Mouse (Mus musculus): ENCODE data around the gene Nfyb.

Gene Nfyb

DNA sequence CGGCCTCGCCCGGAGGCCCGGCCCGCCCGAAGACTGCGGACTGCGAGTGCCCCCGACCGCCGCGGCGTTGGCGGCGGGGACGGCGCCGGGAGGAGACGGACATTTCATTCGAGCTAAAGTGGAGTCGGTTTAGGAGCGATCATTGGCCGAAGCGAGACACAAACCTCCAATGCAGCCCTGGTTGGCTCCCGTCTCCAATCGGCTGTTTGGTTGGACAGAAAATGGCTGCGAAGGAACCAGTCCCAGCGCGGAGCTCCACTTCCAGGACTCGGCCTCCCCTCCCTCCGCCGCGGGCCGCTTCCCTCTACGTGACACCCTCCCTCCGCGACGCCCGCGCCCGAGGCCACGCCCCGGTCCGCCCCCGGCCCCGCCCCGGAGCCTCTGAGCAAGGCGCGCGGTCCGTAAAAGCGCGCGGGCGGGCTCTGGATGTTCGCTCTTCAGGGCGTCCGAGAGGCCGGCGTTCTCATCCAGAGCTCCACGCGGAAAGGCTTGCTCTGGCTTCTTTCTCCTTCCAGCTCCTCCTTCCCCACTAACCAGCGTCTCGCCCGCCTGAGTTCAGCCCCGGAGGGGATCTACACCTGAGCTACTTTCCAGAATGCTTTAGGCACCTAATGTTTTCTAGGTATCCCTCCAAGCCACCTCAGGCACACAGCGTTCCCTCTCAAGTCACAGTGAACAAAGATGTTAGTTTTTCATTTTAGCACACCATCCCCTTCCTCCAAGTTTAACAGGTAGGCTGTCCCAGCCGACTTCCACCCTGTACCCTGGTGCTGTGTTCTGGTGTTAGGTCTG is at the start of gene Nfyb:
TSS of gene Nfyb (minus strand) at position 305 of the 792 bp plus-strand sequence.
- peak; percentile 98 for DNase-seq

DNA sequence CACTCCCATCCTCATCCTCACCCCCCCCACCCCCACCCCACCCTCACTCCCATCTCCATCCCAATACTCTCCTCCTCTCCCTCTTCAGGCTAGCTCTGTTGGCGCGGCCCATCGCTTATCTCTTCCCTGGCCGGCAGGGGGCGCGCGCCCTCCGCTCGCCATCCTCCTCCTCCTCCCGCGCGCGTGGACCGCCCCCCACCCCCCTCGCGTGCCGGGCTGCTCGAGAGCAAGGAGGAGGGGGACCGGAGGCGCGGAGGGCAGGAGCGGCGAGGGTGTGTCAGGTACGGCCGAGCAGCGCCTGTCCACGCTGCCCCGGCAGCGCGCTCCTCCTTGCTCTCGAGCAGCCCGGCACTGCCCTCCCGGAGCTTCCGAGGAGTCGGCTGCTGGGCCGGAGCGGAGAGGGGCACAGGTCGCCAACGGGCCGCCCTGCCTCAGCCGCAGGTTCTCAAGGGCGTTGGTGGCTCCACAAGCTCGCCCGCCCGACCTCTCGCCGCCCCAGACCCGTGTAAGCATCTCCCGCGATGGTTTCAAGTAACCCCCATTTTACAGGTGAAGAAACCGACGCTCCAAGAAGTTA is 48.0 kb upstream of the Nfyb start:
- DNase-seq: peak; percentile 59

DNA sequence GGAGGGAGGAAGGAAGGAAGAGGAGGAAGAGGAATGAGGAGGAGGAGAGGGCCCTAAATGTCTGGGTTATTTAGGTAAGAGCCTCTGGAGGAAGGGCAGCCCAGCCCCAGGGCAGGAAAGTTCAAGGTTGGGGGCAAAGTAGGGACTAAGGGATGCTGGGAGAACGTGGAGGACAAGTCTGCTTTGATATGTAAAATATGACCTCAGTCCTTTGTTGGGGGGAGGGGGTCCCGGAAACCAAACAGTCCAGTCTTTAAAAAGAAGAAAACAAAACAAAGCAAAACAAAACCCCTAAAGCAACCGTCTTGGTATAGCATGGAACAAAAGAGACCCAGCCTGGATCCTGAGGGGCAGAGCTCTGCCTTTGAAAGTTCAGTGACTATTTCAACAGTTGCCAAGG is 45.4 kb upstream of the Nfyb start:
- no peak for DNase-seq

GRCm38 (mm10) chr10:82808891-82809290 is 44.9 kb upstream of the Nfyb start:
- no peak for DNase-seq

DNA sequence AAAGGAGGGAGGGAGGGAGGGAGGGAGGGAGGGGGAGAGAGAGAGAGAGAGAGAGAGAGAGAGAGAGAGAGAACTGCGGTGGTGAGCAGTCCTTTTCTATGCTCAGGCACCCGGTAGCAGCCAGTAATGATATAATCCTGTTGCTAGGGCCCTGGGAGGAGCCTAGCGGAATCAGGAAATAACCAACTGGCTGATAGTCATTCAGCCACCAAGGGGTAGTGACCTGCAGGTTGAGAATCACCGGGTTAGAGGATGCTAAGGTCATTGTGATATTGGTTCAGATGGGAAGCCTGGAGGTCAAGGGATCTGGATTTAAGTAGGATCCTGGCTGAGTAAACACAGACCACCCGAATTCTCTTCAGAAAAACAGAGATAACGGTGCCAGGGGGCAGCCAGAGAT is 44.2 kb upstream of the Nfyb start:
- DNase-seq: no peak

- DNase-seq: peak; percentile 24
These were observed 43.3 kb upstream of the Nfyb start for GRCm38 (mm10) chr10:82807238-82807637.

GRCm38 (mm10) chr10:82806414-82806813 is 42.5 kb upstream of the Nfyb start:
- DNase-seq: peak; percentile 47

DNA sequence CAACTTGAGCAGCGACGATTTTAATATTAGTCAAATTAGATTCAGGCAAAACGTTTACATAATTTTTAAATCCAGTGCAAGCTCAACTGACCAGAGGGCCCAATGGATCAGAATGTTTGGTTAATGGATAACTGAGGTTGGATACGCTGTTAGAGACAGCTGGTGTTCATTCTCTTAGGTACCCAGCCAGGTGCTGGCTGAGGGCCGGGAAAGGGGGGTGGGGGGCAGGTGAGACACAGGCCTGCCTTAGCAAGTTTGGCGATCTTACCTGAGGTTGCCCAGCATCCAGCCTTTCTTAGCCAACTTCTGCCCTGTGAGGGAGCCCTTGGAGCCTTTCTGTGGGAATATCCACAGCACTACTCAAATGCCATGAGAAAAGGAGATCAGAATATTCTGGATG is 41.2 kb upstream of the Nfyb start:
- DNase-seq: peak; percentile 88

- DNase-seq: no peak
These were observed 40.5 kb upstream of the Nfyb start for GRCm38 (mm10) chr10:82804396-82804795.

GRCm38 (mm10) chr10:82800094-82800493 is 36.1 kb upstream of the Nfyb start:
- DNase-seq: no peak

GRCm38 (mm10) chr10:82798312-82798933 is 34.5 kb upstream of the Nfyb start:
- no peak for DNase-seq

DNA sequence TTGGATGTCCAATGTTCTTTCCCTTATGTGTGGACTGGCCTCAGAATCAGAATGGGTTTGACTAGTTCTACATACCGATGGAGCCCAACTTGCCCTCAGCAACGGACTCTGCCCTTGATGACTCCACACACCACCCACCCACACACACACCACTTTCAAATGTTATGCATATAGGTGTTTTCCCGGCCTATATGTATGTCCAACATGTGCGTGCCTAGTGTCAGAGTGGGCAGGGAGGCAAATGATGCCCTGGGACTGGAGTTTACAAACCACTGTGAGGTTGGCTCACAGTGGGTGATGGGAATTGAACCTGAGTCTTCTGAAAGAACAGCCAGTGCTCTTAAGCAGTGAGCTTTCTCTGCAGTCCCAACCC is 33.2 kb upstream of the Nfyb start:
- no peak for DNase-seq

DNA sequence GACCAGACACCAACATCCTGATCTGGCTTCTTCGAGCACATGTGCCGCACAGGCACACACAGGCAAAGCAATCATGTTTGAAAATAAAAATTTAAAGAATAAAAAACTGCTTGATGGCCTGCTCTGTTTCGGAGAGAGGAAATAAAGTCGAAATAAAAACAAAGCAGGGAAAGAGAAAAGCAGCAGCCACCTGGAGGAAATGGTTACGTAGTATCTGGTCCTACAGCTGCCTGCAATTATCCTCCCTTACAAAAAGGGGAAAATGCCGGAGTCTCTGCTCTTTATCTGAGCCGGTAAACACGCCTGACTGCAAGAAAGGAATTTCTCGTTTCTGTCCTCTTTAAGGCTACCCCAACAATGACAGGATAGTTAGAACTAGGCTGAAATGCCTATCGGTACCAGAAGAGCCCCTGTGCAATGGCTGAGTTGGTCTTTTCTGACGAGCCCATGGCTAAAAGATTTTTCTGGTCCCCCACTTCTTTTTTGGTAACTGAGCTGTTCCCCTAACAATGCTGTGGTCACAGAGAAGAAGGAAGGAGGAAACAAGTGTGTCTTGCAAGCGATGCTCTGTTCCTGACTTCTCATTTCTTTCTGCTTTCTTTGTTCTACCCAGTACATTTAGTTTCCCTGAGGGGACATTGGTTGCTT is 32.7 kb upstream of the Nfyb start:
- no peak for DNase-seq

DNA sequence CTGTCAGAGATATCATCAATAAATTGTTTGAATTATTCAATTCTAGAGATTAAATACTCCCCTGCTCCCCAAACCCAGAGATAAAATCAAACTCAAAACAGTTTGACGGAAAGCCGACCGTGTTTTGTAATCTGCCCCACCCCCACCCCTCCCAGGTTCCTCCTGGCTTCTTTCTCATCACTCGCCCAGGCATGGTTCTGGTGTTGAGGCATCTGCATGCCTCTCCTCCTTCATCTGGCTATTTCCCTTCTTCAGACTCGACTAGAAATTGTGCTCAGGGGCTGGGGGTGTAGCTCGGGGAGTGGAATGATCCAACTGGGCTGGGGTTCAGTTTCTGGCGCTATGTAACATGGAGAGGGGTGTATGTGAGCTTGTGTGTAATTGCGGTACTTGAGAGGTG is 31.8 kb upstream of the Nfyb start:
- DNase-seq: no peak

- peak; percentile 74 for DNase-seq
These were observed 31.3 kb upstream of the Nfyb start for GRCm38 (mm10) chr10:82795071-82795731.

GRCm38 (mm10) chr10:82792311-82792710 is 28.4 kb upstream of the Nfyb start:
- no peak for DNase-seq

DNA sequence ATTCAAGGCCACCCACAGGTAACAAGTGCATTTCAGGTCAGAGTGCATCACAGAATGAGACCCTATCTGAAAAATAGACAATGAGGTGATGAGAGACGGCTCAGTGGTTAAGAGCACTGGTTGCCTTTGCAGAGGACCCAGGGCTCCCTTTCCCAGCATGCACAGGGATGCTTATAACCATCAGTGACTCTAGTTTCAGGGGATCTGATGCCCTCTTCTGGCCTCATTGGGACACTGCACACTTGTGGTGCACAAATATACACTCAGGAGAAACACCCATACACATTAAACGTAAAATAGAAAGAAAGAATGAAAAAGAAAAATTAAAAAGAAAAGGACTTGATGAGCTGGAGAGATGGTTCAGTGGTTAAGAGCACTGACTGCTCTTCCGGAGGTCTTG is 27.8 kb upstream of the Nfyb start:
- DNase-seq: no peak

GRCm38 (mm10) chr10:82790504-82790903 is 26.6 kb upstream of the Nfyb start:
- no peak for DNase-seq

DNA sequence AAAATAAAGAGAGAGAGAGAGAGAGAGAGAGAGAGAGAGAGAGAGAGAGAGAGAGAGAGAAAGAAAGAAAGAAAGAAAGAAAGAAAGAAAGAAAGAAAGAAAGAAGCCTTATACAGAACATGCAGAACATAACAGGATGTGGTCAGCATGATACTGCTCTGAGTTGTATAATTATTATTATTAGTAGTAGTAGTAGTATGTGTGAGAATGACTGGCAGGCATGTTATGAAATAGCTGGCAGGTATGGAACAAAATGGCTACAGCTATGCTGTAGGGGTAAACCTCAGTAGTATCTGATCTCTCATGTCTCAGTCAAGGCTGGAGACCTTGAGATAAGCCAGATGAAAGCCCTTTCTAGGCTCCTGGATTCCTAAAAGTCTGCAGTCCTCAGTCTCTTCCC is 25.2 kb upstream of the Nfyb start:
- DNase-seq: no peak

- no peak for DNase-seq
These were observed 18.5 kb upstream of the Nfyb start for GRCm38 (mm10) chr10:82782472-82782871.

DNA sequence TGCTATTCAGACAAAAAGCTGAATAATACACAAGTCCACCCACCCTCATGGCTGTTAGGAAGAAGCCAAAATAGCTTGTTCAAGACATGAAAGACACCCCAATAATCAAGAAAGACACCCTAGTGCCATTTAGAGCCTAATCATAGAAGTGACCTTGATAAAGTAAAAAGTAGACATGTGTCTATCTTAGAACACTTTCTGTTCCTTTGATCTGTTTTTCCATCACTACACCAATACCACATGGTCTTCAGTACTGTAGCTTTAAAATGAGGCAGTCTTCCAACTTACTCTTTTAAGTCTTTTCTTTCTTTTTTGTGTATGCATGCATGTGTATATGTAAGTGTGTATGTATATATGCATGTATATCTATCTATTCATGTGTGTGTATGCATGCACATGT is 16.9 kb upstream of the Nfyb start:
- DNase-seq: no peak

- DNase-seq: no peak
These were observed 16.4 kb upstream of the Nfyb start for GRCm38 (mm10) chr10:82780322-82780721.

GRCm38 (mm10) chr10:82779831-82780230 is 15.9 kb upstream of the Nfyb start:
- no peak for DNase-seq

All from kidney, adult 9 months (tissue).